Mouse (Mus musculus): Measurements from ENCODE around the gene Ifi27l2b. TPM values are rescaled to one million over a fixed set of nuclear protein-coding genes. Genes with fewer than 3 reads are reported as not detected.

Ifi27l2b gene
- not detected in 2 replicates for polyA plus RNA-seq (2012)

- TF ChIP-seq GATA1 (IDR thresholded peaks at IDR 0.05; ENCODE audit: low read length): no peak
These were observed at the start of gene Ifi27l2b for GRCm38 (mm10) chr12:103457140-103457539. Gene Ifi27l2b, minus strand, starts transcription at chr12:103457223.

- no peak for TF ChIP-seq GATA1 (IDR thresholded peaks at IDR 0.05; ENCODE audit: low read length)
These were observed 47.4 kb upstream of the Ifi27l2b start for GRCm38 (mm10) chr12:103504402-103504801.

GRCm38 (mm10) chr12:103503300-103503699, 46.3 kb upstream of the Ifi27l2b start:
- TF ChIP-seq GATA1 (IDR thresholded peaks at IDR 0.05; ENCODE audit: low read length): no peak

DNA sequence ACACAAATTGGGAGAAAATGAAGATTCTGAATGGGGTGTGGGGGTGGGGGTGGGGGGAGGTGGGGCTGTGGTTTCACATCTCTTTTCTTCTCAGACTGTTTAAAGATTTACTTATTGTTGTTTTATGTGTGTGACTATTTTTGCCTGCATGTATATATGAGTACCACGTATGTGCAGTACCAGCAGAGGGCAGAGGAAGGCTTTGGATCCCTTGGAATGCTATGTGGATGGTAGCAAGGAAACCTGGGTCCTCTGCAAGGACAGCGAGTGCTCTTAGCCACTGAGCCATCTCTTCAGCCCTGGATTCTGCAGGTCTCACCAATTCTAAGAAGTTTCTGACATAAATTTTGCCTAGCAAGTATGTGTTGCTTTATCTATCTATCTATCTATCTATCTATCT, 42.2 kb upstream of the Ifi27l2b start:
- TF ChIP-seq GATA1 (IDR thresholded peaks at IDR 0.05; ENCODE audit: low read length): no peak

DNA sequence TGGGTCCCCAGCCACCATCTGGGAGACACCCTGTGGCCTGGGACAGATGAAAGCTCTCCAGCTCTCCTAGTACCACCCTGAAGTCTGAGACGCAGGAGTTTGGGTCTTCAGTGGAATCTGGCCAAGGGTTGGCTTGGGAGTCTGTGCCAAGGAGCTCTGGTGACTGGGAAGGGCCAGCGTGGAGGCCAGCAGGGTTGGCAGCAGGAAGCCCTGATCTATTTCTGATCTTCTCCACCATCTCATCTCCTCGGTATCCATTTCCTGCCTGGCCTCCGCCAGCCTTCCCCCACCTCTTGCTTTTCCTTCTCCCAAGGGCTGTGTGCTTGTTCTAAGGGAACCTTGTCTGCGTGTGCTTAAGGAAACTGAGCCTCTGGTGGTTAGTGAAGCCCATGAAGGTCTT, 41.7 kb upstream of the Ifi27l2b start:
- TF ChIP-seq GATA1 (IDR thresholded peaks at IDR 0.05; ENCODE audit: low read length): no peak

GRCm38 (mm10) chr12:103494486-103494885, 37.5 kb upstream of the Ifi27l2b start:
- TF ChIP-seq GATA1 (IDR thresholded peaks at IDR 0.05; ENCODE audit: low read length): no peak

DNA sequence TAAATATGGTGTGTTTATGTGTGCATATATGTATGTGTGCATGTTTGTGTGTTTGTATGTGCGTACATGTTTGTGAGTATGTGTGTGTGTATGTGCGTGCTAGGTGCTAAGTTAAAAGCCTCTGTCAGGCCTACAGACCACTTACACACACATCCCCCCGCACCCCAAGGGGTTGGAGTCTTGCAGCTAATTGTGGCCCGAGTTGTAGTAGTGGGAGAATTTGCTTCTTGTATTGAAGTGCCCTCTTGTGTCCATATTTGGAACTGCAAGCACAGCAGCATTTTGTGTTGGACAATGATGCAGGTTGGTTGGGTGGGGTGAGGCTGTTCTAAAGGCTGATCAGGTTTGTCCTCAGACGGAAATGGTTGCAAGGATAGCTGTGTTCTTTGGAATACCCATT, 35.7 kb upstream of the Ifi27l2b start:
- no peak for TF ChIP-seq GATA1 (IDR thresholded peaks at IDR 0.05; ENCODE audit: low read length)

GRCm38 (mm10) chr12:103491091-103491730, 34.2 kb upstream of the Ifi27l2b start:
- no peak for TF ChIP-seq GATA1 (IDR thresholded peaks at IDR 0.05; ENCODE audit: low read length)

GRCm38 (mm10) chr12:103487750-103488149, 30.7 kb upstream of the Ifi27l2b start:
- no peak for TF ChIP-seq GATA1 (IDR thresholded peaks at IDR 0.05; ENCODE audit: low read length)

GRCm38 (mm10) chr12:103487276-103487675, 30.3 kb upstream of the Ifi27l2b start:
- no peak for TF ChIP-seq GATA1 (IDR thresholded peaks at IDR 0.05; ENCODE audit: low read length)

DNA sequence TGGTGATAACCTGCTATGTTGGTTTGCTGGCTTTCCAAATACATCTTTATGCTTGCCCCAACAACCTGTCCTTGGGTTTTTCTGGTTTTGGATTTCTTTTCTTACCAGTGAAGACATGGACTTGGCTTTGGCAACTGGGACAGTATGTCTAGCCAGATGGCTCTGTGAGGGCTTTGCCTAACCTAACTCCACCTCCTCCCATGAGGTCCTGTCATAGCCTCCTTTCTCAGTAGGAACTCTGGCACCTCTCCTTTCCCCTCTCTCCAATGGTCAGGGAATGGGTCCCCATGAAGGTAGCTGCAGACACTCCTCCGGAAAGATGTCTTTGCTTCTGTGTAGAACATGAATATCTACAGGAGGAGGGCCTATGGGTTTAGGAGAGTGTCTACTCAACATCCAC, 29.7 kb upstream of the Ifi27l2b start:
- TF ChIP-seq GATA1 (IDR thresholded peaks at IDR 0.05; ENCODE audit: low read length): no peak

DNA sequence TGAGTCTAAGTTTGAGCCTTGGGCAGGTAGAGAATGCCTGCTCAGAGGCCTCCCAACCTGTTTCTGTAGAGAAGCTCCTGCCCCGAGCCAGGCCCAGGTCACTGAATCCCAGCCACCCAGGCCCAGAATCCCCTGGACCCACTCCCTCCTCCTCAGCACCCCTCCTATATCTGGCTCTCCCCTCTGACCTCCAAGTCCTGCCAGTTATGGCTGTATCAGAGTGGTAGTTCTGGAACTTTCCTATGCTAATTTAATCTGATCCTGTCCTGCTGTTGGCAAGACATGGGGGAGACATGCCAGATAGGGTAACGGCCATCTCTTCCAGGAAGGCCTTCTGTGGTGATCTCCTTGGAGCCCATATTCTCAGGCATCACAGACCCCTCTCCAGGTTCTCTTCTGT, 25.8 kb upstream of the Ifi27l2b start:
- no peak for TF ChIP-seq GATA1 (IDR thresholded peaks at IDR 0.05; ENCODE audit: low read length)

- no peak for TF ChIP-seq GATA1 (IDR thresholded peaks at IDR 0.05; ENCODE audit: low read length)
These were observed 24.6 kb upstream of the Ifi27l2b start for GRCm38 (mm10) chr12:103481671-103482070.

DNA sequence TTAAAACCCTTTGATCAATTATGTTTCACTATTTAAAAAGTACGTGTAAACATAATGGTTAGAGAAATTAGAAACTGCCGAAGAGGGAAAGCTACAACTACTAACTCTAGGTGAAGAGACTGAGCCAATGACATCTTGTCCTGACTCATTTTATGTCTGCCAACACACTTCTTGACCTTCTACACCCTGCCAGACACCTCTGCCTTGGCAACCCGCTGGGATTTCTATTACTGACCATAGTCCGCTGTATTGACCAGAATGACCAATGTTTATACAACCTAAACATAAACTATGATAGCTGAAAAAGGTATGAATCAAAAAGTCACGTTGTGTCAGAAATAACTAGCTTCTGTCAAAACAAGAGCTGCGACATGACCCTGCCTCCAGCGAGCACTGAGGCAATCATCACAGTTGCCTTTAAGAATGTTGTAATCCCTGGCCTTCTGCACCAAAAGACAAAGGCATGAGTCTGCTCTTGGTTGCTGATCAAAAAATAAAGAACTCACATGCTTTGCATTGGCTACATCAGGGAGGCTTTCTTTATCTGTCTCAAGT, 20.5 kb upstream of the Ifi27l2b start:
- TF ChIP-seq GATA1 (IDR thresholded peaks at IDR 0.05; ENCODE audit: low read length): no peak

DNA sequence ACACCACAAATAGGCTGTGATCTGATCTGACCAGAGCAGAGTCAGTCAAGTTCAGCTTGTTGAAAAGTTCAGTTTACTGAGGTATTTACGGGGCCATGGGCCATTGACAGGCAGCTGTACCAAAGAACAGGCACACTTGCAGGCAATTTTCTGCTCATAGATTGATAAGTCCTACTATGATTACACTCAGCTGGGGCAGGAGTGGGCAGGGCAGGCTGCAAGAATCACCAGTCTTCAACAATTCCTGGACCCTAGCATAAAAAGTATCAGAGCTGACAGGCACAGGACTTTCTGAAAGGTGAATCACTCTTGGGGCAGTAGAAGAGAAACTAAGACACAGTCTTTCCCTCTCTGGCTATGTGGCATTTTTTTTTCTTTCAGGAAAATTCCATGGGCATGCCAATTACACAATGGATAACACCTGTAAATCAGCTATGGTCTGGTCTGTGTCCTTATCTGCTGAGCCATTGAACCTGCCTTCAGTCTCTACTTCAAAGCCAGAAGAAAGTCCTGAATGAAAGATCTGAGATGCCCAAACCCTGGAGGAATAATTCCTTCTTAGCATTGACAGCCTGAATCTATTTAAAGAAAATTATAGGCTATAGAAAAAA, 19.9 kb upstream of the Ifi27l2b start:
- TF ChIP-seq GATA1 (IDR thresholded peaks at IDR 0.05; ENCODE audit: low read length): no peak

DNA sequence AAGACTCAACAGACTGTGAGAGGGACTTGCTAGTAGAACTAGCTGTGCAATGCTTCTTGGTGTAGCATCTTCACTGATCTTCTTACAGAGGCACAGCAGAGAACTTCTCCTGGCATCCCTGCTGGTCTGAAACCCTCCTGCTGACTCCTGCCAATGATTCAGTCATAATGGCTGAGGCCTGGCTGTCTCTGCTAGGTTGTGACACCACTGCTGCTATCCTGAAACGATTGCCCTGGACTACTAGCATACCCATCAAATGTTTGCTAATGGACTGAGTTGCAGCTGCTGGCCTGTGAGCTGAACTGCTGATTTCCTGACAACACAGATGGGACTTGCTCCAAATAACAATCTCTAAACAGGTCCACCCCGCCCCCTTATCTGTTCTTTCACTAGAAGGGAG, 17.5 kb upstream of the Ifi27l2b start:
- TF ChIP-seq GATA1 (IDR thresholded peaks at IDR 0.05; ENCODE audit: low read length): no peak

DNA sequence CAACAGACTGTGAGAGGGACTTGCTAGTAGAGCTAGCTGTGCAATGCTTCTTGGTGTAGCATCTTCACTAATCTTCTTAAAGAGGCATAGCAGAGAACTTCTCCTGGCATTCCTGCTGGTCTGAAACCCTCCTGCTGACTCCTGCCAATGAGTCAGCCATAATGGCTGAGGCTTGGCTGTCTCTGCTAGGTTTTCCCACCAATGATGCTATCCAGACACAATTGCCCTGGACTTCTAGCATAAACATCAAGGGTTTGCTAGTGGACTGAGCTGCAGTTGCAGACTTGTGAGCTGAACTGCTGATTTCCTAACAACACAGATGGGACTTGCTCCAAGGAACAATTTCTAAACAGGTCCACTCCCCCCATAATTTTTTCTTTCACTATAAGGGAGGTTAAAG, 3.7 kb downstream of the Ifi27l2b start:
- TF ChIP-seq GATA1 (IDR thresholded peaks at IDR 0.05; ENCODE audit: low read length): no peak
